Mouse (Mus musculus) kidney, postnatal 0 days (tissue): Measurements from ENCODE around the gene Sphk1. TPM values are rescaled to one million over a fixed set of nuclear protein-coding genes. Genes with fewer than 3 reads are reported as not detected.
A peak's percentile ranks its signal among the peaks of the same experiment; 100 is the strongest.

ENCODE experiments used
- ATAC-seq: fragments of 200-750 bp; cut with Nextera tagmentation; replicated peaks from 2 replicates; pipeline ENCODE4 v1.8.0; 2017; ENCODE audit warnings: low read depth, moderate number of reproducible peaks, moderate TSS enrichment, moderate library complexity; ENCODE audit not compliant: low FRiP score
- DNase-seq: peaks from one replicate; pipeline ENCODE4 v3.0.0-alpha.2; 2016; ENCODE audit warnings: low spot score
- H3K27ac ChIP-seq: fragments of 300-500 bp; sonication (generic); 2 replicates; pipeline ENCODE4 v1.5.1; 2014; ENCODE audit warnings: mild to moderate bottlenecking
- H3K27me3 ChIP-seq: fragments of 300-500 bp; sonication (generic); 2 replicates; pipeline ENCODE4 v1.6.1; 2014; ENCODE audit warnings: low read length, mixed read lengths; ENCODE audit not compliant: insufficient read depth
- H3K36me3 ChIP-seq: fragments of 300-500 bp; sonication (generic); 2 replicates; pipeline ENCODE4 v1.6.1; 2014; ENCODE audit warnings: low read length, mixed read lengths; ENCODE audit not compliant: insufficient read depth
- H3K4me1 ChIP-seq: fragments of 300-500 bp; sonication (generic); replicated peaks from 2 replicates; pipeline ENCODE4 v1.6.1; 2014; ENCODE audit warnings: antibody characterized with exemption, low read length, mixed read lengths; ENCODE audit not compliant: insufficient read depth
- H3K4me2 ChIP-seq: fragments of 300-500 bp; sonication (generic); 2 replicates; pipeline ENCODE4 v1.6.1; 2014; ENCODE audit warnings: mild to moderate bottlenecking, low read length, moderate library complexity, mixed read lengths
- H3K4me3 ChIP-seq: fragments of 300-500 bp; sonication (generic); replicated peaks from 2 replicates; pipeline ENCODE4 v1.5.1; 2014; ENCODE audit warnings: low read depth, low read length
- H3K9ac ChIP-seq: fragments of 300-500 bp; sonication (generic); 2 replicates; pipeline ENCODE4 v1.6.1; 2014; ENCODE audit warnings: low read depth, low read length
- H3K9me3 ChIP-seq: fragments of 300-500 bp; sonication (generic); replicated peaks from 2 replicates; pipeline ENCODE4 v1.6.1; 2016; ENCODE audit warnings: low read length, inconsistent platforms, mixed read lengths
- CTCF ChIP-seq: IDR thresholded peaks from 2 replicates; pipeline ENCODE4 v1.5.1; 2016; ENCODE audit warnings: antibody characterized with exemption, low read depth, mild to moderate bottlenecking, moderate library complexity
- WGBS: fragments of 180-500 bp; shearing (Covaris S2); extraction: QIAGEN DNeasy Blood & Tissue Kit; methylation state at CpG from one replicate; pipeline ENCODE4 v1.1.7; 2014; 5-methylcytosine and 5-hydroxymethylcytosine counted together
- polyA plus RNA-seq: library from polyadenylated mRNA; unstranded; fragments of >200 nt; fragmentation: Nextera tagmentation; extraction: Ambion mirVana; gene quantifications from 2 replicates; pipeline ENCODE4 v1.2.1, GENCODE M21; 2015

Gene Sphk1
- polyA plus RNA-seq, 1 experiment from 2014 or later, result 9.0 TPM

GRCm38 (mm10) chr11:116580031-116580652 lies 49.4 kb downstream of the Sphk1 start:
- no peaks in the 10 kb centered on the region for H3K9me3 ChIP-seq
- no peak for ATAC-seq
- no peak for DNase-seq
- 27% methylated on average over 10 of the region's 10 CpGs for WGBS
- H3K4me3 ChIP-seq, result peak overlapping the region; percentile 83
- peak overlapping the region; percentile 86 for H3K4me2 ChIP-seq
- H3K9ac ChIP-seq, result peak overlapping the region; percentile 77; the same call in 1 of the 2 replicates
- no peaks in the 10 kb centered on the region for H3K27me3 ChIP-seq
- TF ChIP-seq CTCF, result no peak
- H3K27ac ChIP-seq, result no peak overlapping the region
- no peaks in the 10 kb centered on the region for H3K36me3 ChIP-seq
- H3K4me1 ChIP-seq, result 0 out of 2 replicates have a peak, but pooled peaks cover 5% of the 10 kb centered on the region

GRCm38 (mm10) chr11:116580711-116581375 lies 50.1 kb downstream of the Sphk1 start:
- Histone ChIP-seq H3K9me3 (no peaks in the 10 kb centered on the region), H3K4me2 (peak overlapping the region; percentile 86), H3K27me3 (no peaks in the 10 kb centered on the region), H3K4me1 (0 out of 2 replicates have a peak, but pooled peaks cover 5% of the 10 kb centered on the region), H3K9ac (peak overlapping the region; percentile 77), H3K4me3 (peak overlapping the region; percentile 83), H3K27ac (peak overlapping the region; percentile 63), H3K36me3 (no peaks in the 10 kb centered on the region)
- peak; percentile 65 for ATAC-seq
- DNase-seq, result peak; percentile 42
- WGBS, result under 1% methylated on average over 86 of the region's 91 CpGs
- no peak for TF ChIP-seq CTCF

GRCm38 (mm10) chr11:116581376-116581814 lies 50.7 kb downstream of the Sphk1 start, which contains the start of gene Ube2o:
Gene Ube2o, minus strand, starts transcription at chr11:116581447.
- peak within 1 kb of the TSS; percentile 77 for H3K9ac ChIP-seq
- peak within 1 kb of the TSS; percentile 63 for H3K27ac ChIP-seq
- 0 out of 2 replicates have a peak, but pooled peaks cover 5% of the 10 kb centered on the region for H3K4me1 ChIP-seq
- H3K27me3 ChIP-seq, result no peaks in the 10 kb centered on the region
- no peaks in the 10 kb centered on the region for H3K36me3 ChIP-seq
- H3K4me3 ChIP-seq, result peak within 1 kb of the TSS; percentile 83
- peak within 1 kb of the TSS; percentile 86 for H3K4me2 ChIP-seq
- no peaks in the 10 kb centered on the region for H3K9me3 ChIP-seq
- 1% methylated on average over 49 of the region's 51 CpGs for WGBS
- peak; percentile 90 for DNase-seq
- ATAC-seq, result peak; percentile 88
- TF ChIP-seq CTCF, result peak; percentile 50; the same call in 1 of the 2 replicates

DNA sequence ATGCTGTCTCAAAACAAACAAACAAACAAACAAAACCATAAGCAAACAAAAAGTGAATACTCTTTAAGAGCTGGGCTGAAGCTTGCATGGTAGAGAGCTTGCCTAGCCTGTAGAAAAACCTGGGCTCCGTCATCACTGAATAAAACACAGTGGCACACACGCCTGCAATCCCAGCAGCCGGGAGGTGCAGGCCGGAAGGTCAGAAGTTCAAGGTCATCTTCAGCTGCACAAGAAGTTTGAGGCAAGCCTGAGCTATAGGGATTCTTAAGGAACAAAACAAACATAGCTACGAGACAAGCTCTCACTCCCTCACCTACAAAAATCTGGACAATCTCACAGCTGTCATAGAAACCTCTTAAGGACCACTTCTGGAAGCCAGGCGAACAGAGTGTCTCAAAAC lies 55.0 kb downstream of the Sphk1 start:
- Histone ChIP-seq H3K9me3 (no peaks in the 10 kb centered on the region), H3K9ac (no peak overlapping the region), H3K36me3 (no peaks in the 10 kb centered on the region), H3K4me2 (no peak overlapping the region), H3K27me3 (no peaks in the 10 kb centered on the region), H3K4me3 (no peak overlapping the region), H3K27ac (no peak overlapping the region), H3K4me1 (no peaks in the 10 kb centered on the region)
- WGBS, result 69% methylated on average over 6 of the region's 6 CpGs
- no peak for TF ChIP-seq CTCF
- ATAC-seq (no peak), DNase-seq (no peak)

Other genes with a start within 250 kb of the Sphk1 start
- 0.13 and 0.18 TPM in 2 replicates for gene Galr2, start 250.0 kb upstream of the Sphk1 start, polyA plus RNA-seq
- gene Exoc7, start 223.7 kb upstream of the Sphk1 start, polyA plus RNA-seq, result 56.5 and 59.1 TPM in 2 replicates
- 2.5 TPM in 2 replicates for gene Foxj1, start 195.5 kb upstream of the Sphk1 start, polyA plus RNA-seq
- gene Rnf157, start 117.9 kb upstream of the Sphk1 start, polyA plus RNA-seq, result 7.4 and 8.1 TPM in 2 replicates
- 53.5 and 53.6 TPM in 2 replicates for gene Ubald2, start 96.8 kb upstream of the Sphk1 start, polyA plus RNA-seq
- gene Qrich2, start 64.7 kb upstream of the Sphk1 start, polyA plus RNA-seq, result 0.24 and 0.32 TPM in 2 replicates
- gene Prpsap1, start 36.7 kb upstream of the Sphk1 start, polyA plus RNA-seq, result 150 and 167 TPM in 2 replicates
- 8.6 and 8.9 TPM in 2 replicates for gene Ube2o, start 50.5 kb downstream of the Sphk1 start, polyA plus RNA-seq
- not detected in 2 replicates for gene Aanat, start 55.5 kb downstream of the Sphk1 start, polyA plus RNA-seq
- 8.8 and 9.0 TPM in 2 replicates for gene Rhbdf2, start 96.1 kb downstream of the Sphk1 start, polyA plus RNA-seq
- 1.3 and 1.4 TPM in 2 replicates for gene Prcd, start 122.6 kb downstream of the Sphk1 start, polyA plus RNA-seq
- 35.2 and 37.5 TPM in 2 replicates for gene Cygb, start 123.4 kb downstream of the Sphk1 start, polyA plus RNA-seq
- gene St6galnac1, start 244.6 kb downstream of the Sphk1 start, polyA plus RNA-seq, result not detected in 2 replicates